Mouse (Mus musculus) brain, embryonic 14.5 days (tissue): ENCODE measurements around the gene Col23a1.

Source experiments
- CTCF ChIP-seq: fragments of 200-500 bp; IDR thresholded peaks from 2 replicates; pipeline ENCODE4 v1.5.1; 2012; ENCODE audit warnings: inconsistent platforms, mild to moderate bottlenecking, moderate library complexity, borderline replicate concordance; ENCODE audit not compliant: insufficient read depth, insufficient read length; ENCODE audit errors: extremely low read depth
- POLR2A ChIP-seq: fragments of 200-500 bp; IDR thresholded peaks from 2 replicates; pipeline ENCODE4 v1.6.1; 2012; ENCODE audit warnings: mild to moderate bottlenecking, inconsistent platforms, borderline replicate concordance; ENCODE audit not compliant: poor library complexity, insufficient read depth, insufficient read length, severe bottlenecking; ENCODE audit errors: extremely low read depth

GRCm38 (mm10) chr11:51615129-51615528 lies 325.4 kb downstream of the Col23a1 start:
- TF ChIP-seq POLR2A (no peak), CTCF (no peak)
